Mouse (Mus musculus): ENCODE results near the gene Tgm6. TPM values are rescaled to one million over a fixed set of nuclear protein-coding genes. Genes with fewer than 3 reads are reported as not detected.

Tgm6 gene
- polyA plus RNA-seq, 1 experiment from 2014 or later, result not detected

DNA sequence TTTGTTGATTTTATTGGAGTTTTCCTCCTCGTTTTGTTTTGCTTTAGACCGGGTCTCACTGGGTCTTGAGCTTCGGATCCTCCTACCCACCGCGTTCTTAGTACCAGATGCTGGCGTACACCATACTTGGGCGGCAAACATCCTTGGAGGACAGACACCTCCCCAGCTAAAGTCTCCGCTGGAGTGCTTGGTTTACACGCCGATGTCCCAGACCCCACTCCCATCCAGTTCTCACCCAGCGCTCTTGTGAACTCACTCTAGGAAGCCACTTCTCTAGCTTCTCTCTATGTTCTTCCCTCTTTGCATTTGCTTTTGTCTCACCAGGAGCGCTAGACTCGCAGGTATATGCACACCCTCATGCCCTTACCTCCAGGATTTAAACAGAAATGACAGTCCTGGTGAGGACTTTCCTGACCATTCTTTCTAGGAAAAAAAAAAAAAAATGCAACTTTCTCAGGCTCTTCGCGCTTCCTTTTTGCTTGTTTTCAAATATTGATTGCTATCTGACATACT is 67.3 kb downstream of the Tgm6 start:
- peak; percentile 71 for ATAC-seq (ENCODE audit: low read depth)
- no peak for DNase-seq
- Histone ChIP-seq H3K27me3 (no peaks in the 10 kb centered on the region), H3K4me1 (replicated peaks) (peaks cover 32% of the 10 kb centered on the region), H3K27ac (peak overlapping the region; percentile 69), H3K9me3 (replicated peaks) (no peaks in the 10 kb centered on the region), H3K36me3 (peaks cover 28% of the 10 kb centered on the region), H3K9ac (peak overlapping the region; percentile 99), H3K4me2 (peak overlapping the region; percentile 91), H3K4me3 (replicated peaks) (peak overlapping the region; percentile 99)
- 2% methylated on average over 15 of the region's 15 CpGs for WGBS (ENCODE audit: insufficient replicate concordance)

DNA sequence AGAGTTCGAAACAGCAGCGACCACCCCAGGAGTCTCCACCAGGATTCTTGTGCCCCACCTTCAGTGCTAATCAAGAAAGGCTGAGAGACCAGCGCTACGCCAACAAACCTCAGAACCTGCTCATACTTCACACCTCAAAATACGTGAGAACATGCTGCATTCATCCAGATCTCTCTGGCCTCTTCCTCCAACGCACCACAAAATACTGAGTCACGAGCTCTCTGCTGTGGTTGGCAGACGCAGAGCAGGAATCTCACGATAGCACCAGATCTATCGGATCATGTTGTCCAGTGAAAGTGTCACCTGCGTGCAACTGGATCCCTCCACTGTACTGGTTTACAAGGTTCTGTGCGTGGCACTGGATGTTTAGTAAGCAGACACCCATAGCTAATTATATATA is 76.2 kb downstream of the Tgm6 start:
- DNase-seq, result no peak
- no peak overlapping the region for H3K4me3 ChIP-seq (replicated peaks)
- H3K9ac ChIP-seq, result no peak overlapping the region
- H3K27me3 ChIP-seq, result no peaks in the 10 kb centered on the region
- no peaks in the 10 kb centered on the region for H3K36me3 ChIP-seq
- WGBS (ENCODE audit: insufficient replicate concordance), result 76% methylated on average over 12 of the region's 12 CpGs
- no peaks in the 10 kb centered on the region for H3K9me3 ChIP-seq (replicated peaks)
- ATAC-seq (ENCODE audit: low read depth), result no peak
- no peaks in the 10 kb centered on the region for H3K4me1 ChIP-seq (replicated peaks)
- H3K27ac ChIP-seq, result no peak overlapping the region
- no peak overlapping the region for H3K4me2 ChIP-seq

DNA sequence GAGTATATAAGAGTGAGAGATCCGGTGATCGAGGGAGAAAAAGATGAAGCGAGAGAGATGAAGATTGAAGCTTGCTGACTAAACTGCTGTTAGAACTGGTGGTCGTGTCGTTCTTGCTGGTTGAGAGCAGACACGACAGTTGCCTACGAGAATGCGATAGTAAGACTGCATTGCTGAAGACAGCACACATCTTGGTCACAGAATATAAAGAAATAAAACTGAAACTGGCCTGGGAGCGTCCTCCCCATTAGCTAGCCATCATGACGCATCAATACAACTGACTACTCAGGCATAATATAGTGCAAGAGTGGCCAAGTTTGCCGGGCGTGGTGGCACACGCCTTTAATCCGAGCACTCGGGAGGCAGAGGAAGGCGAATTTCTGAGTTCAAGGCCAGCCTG is 82.7 kb downstream of the Tgm6 start, which contains the start of gene Tmc2:
TSS of gene Tmc2 (plus strand) at position 301 of the 400 bp plus-strand sequence.
- Histone ChIP-seq H3K9ac (no peak within 1 kb of the TSS), H3K4me2 (no peak within 1 kb of the TSS), H3K4me3 (replicated peaks) (no peak within 1 kb of the TSS), H3K27ac (no peak within 1 kb of the TSS), H3K27me3 (no peaks in the 10 kb centered on the region), H3K9me3 (replicated peaks) (no peaks in the 10 kb centered on the region), H3K36me3 (no peaks in the 10 kb centered on the region), H3K4me1 (replicated peaks) (no peaks in the 10 kb centered on the region)
- no peak for ATAC-seq (ENCODE audit: low read depth)
- DNase-seq, result no peak
- 76% methylated on average over 16 of the region's 16 CpGs for WGBS (ENCODE audit: insufficient replicate concordance)

DNA sequence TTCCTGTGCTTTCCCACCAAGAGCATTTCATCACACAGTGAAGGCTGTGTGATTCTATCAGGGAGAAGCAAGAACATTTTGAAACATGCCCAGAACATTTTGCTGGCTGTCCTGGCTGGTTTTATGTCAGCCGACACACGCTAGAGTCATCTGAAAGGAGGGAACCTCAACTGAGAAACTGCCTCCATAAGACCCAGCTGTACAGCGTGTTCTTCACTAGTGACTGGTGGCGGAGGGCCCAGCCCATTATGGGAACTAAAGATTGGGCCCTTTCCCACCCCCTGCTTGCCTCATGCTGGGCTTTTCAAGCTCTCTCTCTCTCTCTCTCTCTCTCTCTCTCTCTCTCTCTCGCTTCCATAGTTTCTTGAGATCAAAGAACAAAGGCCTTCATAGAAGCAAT is 88.7 kb downstream of the Tgm6 start:
- Histone ChIP-seq H3K27ac (no peak overlapping the region), H3K9ac (no peak overlapping the region), H3K4me2 (no peak overlapping the region), H3K4me3 (replicated peaks) (no peak overlapping the region), H3K27me3 (no peaks in the 10 kb centered on the region), H3K36me3 (no peaks in the 10 kb centered on the region), H3K4me1 (replicated peaks) (no peaks in the 10 kb centered on the region), H3K9me3 (replicated peaks) (no peaks in the 10 kb centered on the region)
- no peak for ATAC-seq (ENCODE audit: low read depth)
- DNase-seq, result no peak
- 60% methylated on average over 5 of the region's 5 CpGs for WGBS (ENCODE audit: insufficient replicate concordance)

Other genes with a start within 250 kb of the Tgm6 start
- gene Tgm3, start 100.1 kb upstream of the Tgm6 start, polyA plus RNA-seq (2015; fragmentation: Nextera tagmentation; extraction: Ambion mirVana), result not detected in 2 replicates
- 386 and 388 TPM in 2 replicates for gene Snrpb, start 67.0 kb downstream of the Tgm6 start, polyA plus RNA-seq (2015; fragmentation: Nextera tagmentation; extraction: Ambion mirVana)
- gene Tmc2, start 82.8 kb downstream of the Tgm6 start, polyA plus RNA-seq (2015; fragmentation: Nextera tagmentation; extraction: Ambion mirVana), result not detected in 2 replicates
- gene Nop56, start 162.0 kb downstream of the Tgm6 start, polyA plus RNA-seq (2015; fragmentation: Nextera tagmentation; extraction: Ambion mirVana), result 271 and 279 TPM in 2 replicates
- gene Idh3b, start 172.1 kb downstream of the Tgm6 start, polyA plus RNA-seq (2015; fragmentation: Nextera tagmentation; extraction: Ambion mirVana), result 117 and 120 TPM in 2 replicates
- 0.03 and 0.10 TPM in 2 replicates for gene Ebf4, start 182.8 kb downstream of the Tgm6 start, polyA plus RNA-seq (2015; fragmentation: Nextera tagmentation; extraction: Ambion mirVana)